Mouse (Mus musculus) small intestine, adult 2 months (tissue): ENCODE results near the gene Stab2.

ENCODE experiments used
- CTCF ChIP-seq: fragments of 200-500 bp; IDR thresholded peaks from 2 replicates; pipeline ENCODE4 v1.5.1; 2012; ENCODE audit warnings: low read depth, mild to moderate bottlenecking, control low read depth, inconsistent platforms, low read length, moderate library complexity, mixed read lengths; ENCODE audit not compliant: insufficient replicate concordance, insufficient read length; ENCODE audit errors: extremely low read depth
- POLR2A ChIP-seq: fragments of 200-500 bp; IDR thresholded peaks from 2 replicates; pipeline ENCODE4 v1.6.1; 2012; ENCODE audit warnings: low read depth, mild to moderate bottlenecking, control low read depth, inconsistent platforms, low read length, moderate library complexity

DNA sequence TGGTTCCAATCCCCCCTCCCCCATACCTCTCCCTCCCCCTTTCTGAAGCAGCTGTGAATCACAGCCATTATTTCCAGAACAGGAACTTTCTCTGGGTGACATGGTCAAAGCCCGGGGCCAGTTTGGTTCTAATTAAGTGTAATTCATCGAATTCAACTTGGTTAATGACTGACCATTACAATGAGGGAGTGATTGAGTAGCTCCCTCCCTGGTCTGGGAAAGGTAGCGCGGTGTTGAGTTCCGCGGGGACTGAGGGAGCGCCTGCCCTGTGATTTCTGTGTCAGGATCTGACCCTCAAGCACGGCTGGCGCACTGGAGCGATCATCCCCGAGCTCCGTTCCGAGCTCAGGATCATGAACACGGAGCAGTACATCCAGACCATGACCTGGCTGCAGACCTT lies 183.0 kb downstream of the Stab2 start:
- no peak for TF ChIP-seq CTCF
- no peak for TF ChIP-seq POLR2A
